Mouse (Mus musculus): ENCODE results near the gene Kif5c. TPM values are rescaled to one million over a fixed set of nuclear protein-coding genes. Genes with fewer than 3 reads are reported as not detected.

The Kif5c gene
- polyA plus RNA-seq, 1 experiment from 2014 or later: 218 TPM

GRCm38 (mm10) chr2:49582546-49582945 is 36.6 kb upstream of the Kif5c start:
- Histone ChIP-seq H3K4me3 (ENCODE audit: low read depth, low read length) (no peak overlapping the region), H3K27ac (ENCODE audit: low read depth, low read length) (no peak overlapping the region), H3K9ac (replicated peaks; ENCODE audit: low read depth, low read length) (no peak overlapping the region), H3K4me2 (ENCODE audit: low read depth, low read length) (no peak overlapping the region), H3K4me1 (ENCODE audit: control insufficient read depth, insufficient read depth, low read length) (no peaks in the 10 kb centered on the region), H3K9me3 (ENCODE audit: control insufficient read depth, low read length) (no peaks in the 10 kb centered on the region), H3K27me3 (ENCODE audit: control insufficient read depth, insufficient read depth, low read length) (no peaks in the 10 kb centered on the region), H3K36me3 (ENCODE audit: control insufficient read depth, insufficient read depth, low read length) (no peaks in the 10 kb centered on the region)
- 92% methylated on average over 5 of the region's 5 CpGs for WGBS
- no peak for ATAC-seq (ENCODE audit: low read depth)

GRCm38 (mm10) chr2:49583311-49583710 is 35.8 kb upstream of the Kif5c start:
- H3K9me3 ChIP-seq (ENCODE audit: control insufficient read depth, low read length): no peaks in the 10 kb centered on the region
- 96% methylated on average over 2 of the region's 2 CpGs for WGBS

GRCm38 (mm10) chr2:49590450-49590849 is 28.6 kb upstream of the Kif5c start:
- no peaks in the 10 kb centered on the region for H3K27me3 ChIP-seq (ENCODE audit: control insufficient read depth, insufficient read depth, low read length)
- no peaks in the 10 kb centered on the region for H3K4me1 ChIP-seq (ENCODE audit: control insufficient read depth, insufficient read depth, low read length)
- H3K4me3 ChIP-seq (ENCODE audit: low read depth, low read length): no peak overlapping the region
- H3K9ac ChIP-seq (replicated peaks; ENCODE audit: low read depth, low read length): no peak overlapping the region
- no peaks in the 10 kb centered on the region for H3K36me3 ChIP-seq (ENCODE audit: control insufficient read depth, insufficient read depth, low read length)
- 84% methylated on average over 5 of the region's 5 CpGs for WGBS
- no peak overlapping the region for H3K27ac ChIP-seq (ENCODE audit: low read depth, low read length)
- no peak overlapping the region for H3K4me2 ChIP-seq (ENCODE audit: low read depth, low read length)
- no peak for ATAC-seq (ENCODE audit: low read depth)
- no peaks in the 10 kb centered on the region for H3K9me3 ChIP-seq (ENCODE audit: control insufficient read depth, low read length)

More at GRCm38 (mm10) chr2:49583311-49583710, 35.8 kb upstream of the Kif5c start:
- no peak overlapping the region for H3K27ac ChIP-seq (ENCODE audit: low read depth, low read length)
- H3K36me3 ChIP-seq (ENCODE audit: control insufficient read depth, insufficient read depth, low read length): no peaks in the 10 kb centered on the region
- H3K4me3 ChIP-seq (ENCODE audit: low read depth, low read length): no peak overlapping the region
- no peak for ATAC-seq (ENCODE audit: low read depth)
- no peaks in the 10 kb centered on the region for H3K27me3 ChIP-seq (ENCODE audit: control insufficient read depth, insufficient read depth, low read length)
- no peak overlapping the region for H3K9ac ChIP-seq (replicated peaks; ENCODE audit: low read depth, low read length)
- H3K4me1 ChIP-seq (ENCODE audit: control insufficient read depth, insufficient read depth, low read length): no peaks in the 10 kb centered on the region
- H3K4me2 ChIP-seq (ENCODE audit: low read depth, low read length): no peak overlapping the region

- ATAC-seq (ENCODE audit: low read depth): no peak
- H3K4me1 ChIP-seq (ENCODE audit: control insufficient read depth, insufficient read depth, low read length): no peaks in the 10 kb centered on the region
These were observed 26.2 kb upstream of the Kif5c start for GRCm38 (mm10) chr2:49592926-49593325.

GRCm38 (mm10) chr2:49594886-49595285 is 24.2 kb upstream of the Kif5c start:
- no peaks in the 10 kb centered on the region for H3K4me1 ChIP-seq (ENCODE audit: control insufficient read depth, insufficient read depth, low read length)
- no peaks in the 10 kb centered on the region for H3K36me3 ChIP-seq (ENCODE audit: control insufficient read depth, insufficient read depth, low read length)
- 95% methylated on average over 7 of the region's 7 CpGs for WGBS
- H3K9ac ChIP-seq (replicated peaks; ENCODE audit: low read depth, low read length): no peak overlapping the region
- no peak overlapping the region for H3K4me2 ChIP-seq (ENCODE audit: low read depth, low read length)
- H3K9me3 ChIP-seq (ENCODE audit: control insufficient read depth, low read length): no peaks in the 10 kb centered on the region
- ATAC-seq (ENCODE audit: low read depth): no peak
- no peaks in the 10 kb centered on the region for H3K27me3 ChIP-seq (ENCODE audit: control insufficient read depth, insufficient read depth, low read length)
- no peak overlapping the region for H3K4me3 ChIP-seq (ENCODE audit: low read depth, low read length)
- H3K27ac ChIP-seq (ENCODE audit: low read depth, low read length): no peak overlapping the region

More at GRCm38 (mm10) chr2:49592926-49593325, 26.2 kb upstream of the Kif5c start:
- H3K9me3 ChIP-seq (ENCODE audit: control insufficient read depth, low read length): no peaks in the 10 kb centered on the region
- H3K27me3 ChIP-seq (ENCODE audit: control insufficient read depth, insufficient read depth, low read length): no peaks in the 10 kb centered on the region
- no peaks in the 10 kb centered on the region for H3K36me3 ChIP-seq (ENCODE audit: control insufficient read depth, insufficient read depth, low read length)
- no peak overlapping the region for H3K9ac ChIP-seq (replicated peaks; ENCODE audit: low read depth, low read length)
- H3K4me2 ChIP-seq (ENCODE audit: low read depth, low read length): no peak overlapping the region
- H3K4me3 ChIP-seq (ENCODE audit: low read depth, low read length): no peak overlapping the region
- no peak overlapping the region for H3K27ac ChIP-seq (ENCODE audit: low read depth, low read length)

GRCm38 (mm10) chr2:49596318-49596717 is 22.8 kb upstream of the Kif5c start:
- H3K4me1 ChIP-seq (ENCODE audit: control insufficient read depth, insufficient read depth, low read length): no peaks in the 10 kb centered on the region
- H3K4me2 ChIP-seq (ENCODE audit: low read depth, low read length): no peak overlapping the region
- 80% methylated on average over 3 of the region's 3 CpGs for whole genome bisulfite sequencing
- H3K27ac ChIP-seq (ENCODE audit: low read depth, low read length): no peak overlapping the region
- H3K36me3 ChIP-seq (ENCODE audit: control insufficient read depth, insufficient read depth, low read length): no peaks in the 10 kb centered on the region
- no peaks in the 10 kb centered on the region for H3K27me3 ChIP-seq (ENCODE audit: control insufficient read depth, insufficient read depth, low read length)
- H3K4me3 ChIP-seq (ENCODE audit: low read depth, low read length): no peak overlapping the region
- no peak for ATAC-seq (ENCODE audit: low read depth)
- H3K9ac ChIP-seq (replicated peaks; ENCODE audit: low read depth, low read length): no peak overlapping the region
- H3K9me3 ChIP-seq (ENCODE audit: control insufficient read depth, low read length): no peaks in the 10 kb centered on the region

- Histone ChIP-seq H3K4me1 (ENCODE audit: control insufficient read depth, insufficient read depth, low read length) (no peaks in the 10 kb centered on the region), H3K9me3 (ENCODE audit: control insufficient read depth, low read length) (no peaks in the 10 kb centered on the region), H3K27me3 (ENCODE audit: control insufficient read depth, insufficient read depth, low read length) (no peaks in the 10 kb centered on the region), H3K9ac (replicated peaks; ENCODE audit: low read depth, low read length) (no peak overlapping the region), H3K4me2 (ENCODE audit: low read depth, low read length) (no peak overlapping the region), H3K36me3 (ENCODE audit: control insufficient read depth, insufficient read depth, low read length) (no peaks in the 10 kb centered on the region), H3K4me3 (ENCODE audit: low read depth, low read length) (no peak overlapping the region), H3K27ac (ENCODE audit: low read depth, low read length) (no peak overlapping the region)
- 27% methylated on average over 7 of the region's 7 CpGs for WGBS
- ATAC-seq (ENCODE audit: low read depth): peak; percentile 77
These were observed 18.9 kb upstream of the Kif5c start for GRCm38 (mm10) chr2:49600021-49600681.

GRCm38 (mm10) chr2:49602791-49603349 is 16.2 kb upstream of the Kif5c start:
- H3K9me3 ChIP-seq (ENCODE audit: control insufficient read depth, low read length): no peaks in the 10 kb centered on the region
- H3K27ac ChIP-seq (ENCODE audit: low read depth, low read length): no peak overlapping the region
- 76% methylated on average over 4 of the region's 4 CpGs for WGBS
- H3K36me3 ChIP-seq (ENCODE audit: control insufficient read depth, insufficient read depth, low read length): no peaks in the 10 kb centered on the region
- no peaks in the 10 kb centered on the region for H3K4me1 ChIP-seq (ENCODE audit: control insufficient read depth, insufficient read depth, low read length)
- H3K4me3 ChIP-seq (ENCODE audit: low read depth, low read length): no peak overlapping the region
- H3K9ac ChIP-seq (replicated peaks; ENCODE audit: low read depth, low read length): no peak overlapping the region
- no peak for ATAC-seq (ENCODE audit: low read depth)
- H3K4me2 ChIP-seq (ENCODE audit: low read depth, low read length): no peak overlapping the region
- H3K27me3 ChIP-seq (ENCODE audit: control insufficient read depth, insufficient read depth, low read length): no peaks in the 10 kb centered on the region

- H3K9ac ChIP-seq (replicated peaks; ENCODE audit: low read depth, low read length): no peak overlapping the region
- no peaks in the 10 kb centered on the region for H3K9me3 ChIP-seq (ENCODE audit: control insufficient read depth, low read length)
- H3K4me3 ChIP-seq (ENCODE audit: low read depth, low read length): no peak overlapping the region
- H3K36me3 ChIP-seq (ENCODE audit: control insufficient read depth, insufficient read depth, low read length): no peaks in the 10 kb centered on the region
- no peak overlapping the region for H3K27ac ChIP-seq (ENCODE audit: low read depth, low read length)
- no peaks in the 10 kb centered on the region for H3K27me3 ChIP-seq (ENCODE audit: control insufficient read depth, insufficient read depth, low read length)
- WGBS: 85% methylated on average over 5 of the region's 5 CpGs
- H3K4me1 ChIP-seq (ENCODE audit: control insufficient read depth, insufficient read depth, low read length): no peaks in the 10 kb centered on the region
- H3K4me2 ChIP-seq (ENCODE audit: low read depth, low read length): no peak overlapping the region
- no peak for ATAC-seq (ENCODE audit: low read depth)
These were observed 9.5 kb upstream of the Kif5c start for GRCm38 (mm10) chr2:49609611-49610010.

Measured in neural tube, embryonic 14.5 days (tissue).